Mouse (Mus musculus) hindbrain, embryonic 14.5 days (tissue): ENCODE data around the gene Vezt. TPM values are rescaled to one million over a fixed set of nuclear protein-coding genes. Genes with fewer than 3 reads are reported as not detected.

ENCODE experiments used
- ATAC-seq: fragments of 200-750 bp; cut with Nextera tagmentation; 2 replicates; pipeline ENCODE4 v1.8.0; 2017; ENCODE audit warnings: moderate number of reproducible peaks, mild to moderate bottlenecking, moderate TSS enrichment, moderate library complexity; ENCODE audit not compliant: low FRiP score
- DNase-seq: peaks from one replicate; pipeline ENCODE4 v3.0.0-alpha.2; 2015; ENCODE audit warnings: low spot score
- H3K27ac ChIP-seq: fragments of 300-500 bp; sonication (generic); 2 replicates; pipeline ENCODE4 v1.5.1; 2014; ENCODE audit warnings: mild to moderate bottlenecking, moderate library complexity
- H3K27me3 ChIP-seq: fragments of 300-500 bp; sonication (generic); 2 replicates; pipeline ENCODE4 v1.6.1; 2014; ENCODE audit warnings: mild to moderate bottlenecking, low read length, mixed read lengths; ENCODE audit not compliant: control insufficient read depth, insufficient read depth
- H3K36me3 ChIP-seq: fragments of 300-500 bp; sonication (generic); replicated peaks from 2 replicates; pipeline ENCODE4 v1.6.1; 2014; ENCODE audit not compliant: control insufficient read depth, insufficient read depth
- H3K4me1 ChIP-seq: fragments of 300-500 bp; sonication (generic); replicated peaks from 2 replicates; pipeline ENCODE4 v1.6.1; 2014; ENCODE audit warnings: antibody characterized with exemption, low read length, mixed read lengths; ENCODE audit not compliant: control insufficient read depth, insufficient read depth
- H3K4me2 ChIP-seq: fragments of 300-500 bp; sonication (generic); replicated peaks from 2 replicates; pipeline ENCODE4 v1.6.1; 2014; ENCODE audit warnings: mild to moderate bottlenecking, moderate library complexity
- H3K4me3 ChIP-seq: fragments of 300-500 bp; sonication (generic); replicated peaks from 2 replicates; pipeline ENCODE4 v1.5.1; 2014; ENCODE audit warnings: mild to moderate bottlenecking, low read length
- H3K9ac ChIP-seq: fragments of 300-500 bp; sonication (generic); 2 replicates; pipeline ENCODE4 v1.6.1; 2014
- H3K9me3 ChIP-seq: fragments of 300-500 bp; sonication (generic); 2 replicates; pipeline ENCODE4 v1.6.1; 2016; ENCODE audit warnings: low read length; ENCODE audit not compliant: control insufficient read depth
- WGBS: fragments of 180-500 bp; shearing (Covaris S2); extraction: QIAGEN DNeasy Blood & Tissue Kit; methylation state at CpG from one replicate; pipeline ENCODE4 v1.1.7; 2014; 5-methylcytosine and 5-hydroxymethylcytosine counted together
- polyA plus RNA-seq: library from polyadenylated mRNA; unstranded; fragments of >200 nt; fragmentation: Nextera tagmentation; extraction: Ambion mirVana; gene quantifications from 2 replicates; pipeline ENCODE4 v1.2.1, GENCODE M21; 2014

The Vezt gene
- polyA plus RNA-seq, 1 experiment from 2014 or later = 56.5 TPM

DNA sequence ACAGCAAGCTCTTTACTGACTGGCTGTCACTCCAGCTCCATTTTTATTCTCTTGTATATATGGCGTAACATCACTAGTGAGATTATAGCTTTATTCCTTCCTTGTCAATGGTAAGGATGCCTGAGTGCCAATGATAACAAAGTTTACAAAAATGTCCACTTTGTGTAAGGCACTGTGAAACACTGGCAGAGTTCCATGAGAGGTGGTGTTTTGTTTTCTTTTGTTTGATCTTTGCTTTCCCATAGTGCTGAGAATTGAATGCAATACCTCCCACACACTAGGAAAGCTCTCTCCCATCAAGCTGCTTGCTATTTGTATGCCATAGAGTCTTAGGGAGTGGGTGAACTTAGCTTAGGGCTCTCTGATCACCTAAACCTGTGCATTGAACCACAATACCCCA, 122.7 kb downstream of the Vezt start:
- Histone ChIP-seq H3K4me1 (no peaks in the 10 kb centered on the region), H3K27ac (no peak overlapping the region), H3K9ac (no peak overlapping the region), H3K27me3 (no peaks in the 10 kb centered on the region), H3K4me3 (no peak overlapping the region), H3K4me2 (no peak overlapping the region), H3K9me3 (no peaks in the 10 kb centered on the region), H3K36me3 (no peaks in the 10 kb centered on the region)
- WGBS = 88% methylated on average over 1 of the region's 1 CpGs
- DNase-seq (no peak), ATAC-seq (no peak)

- 90% methylated on average over 5 of the region's 5 CpGs for WGBS
- Histone ChIP-seq H3K9ac (no peak overlapping the region), H3K36me3 (no peaks in the 10 kb centered on the region), H3K4me2 (no peak overlapping the region), H3K27me3 (no peaks in the 10 kb centered on the region), H3K4me1 (no peaks in the 10 kb centered on the region), H3K9me3 (no peaks in the 10 kb centered on the region), H3K27ac (no peak overlapping the region), H3K4me3 (no peak overlapping the region)
- DNase-seq (no peak), ATAC-seq (no peak)
Observed at GRCm38 (mm10) chr10:93912136-93912855, 123.3 kb downstream of the Vezt start.

- no peaks in the 10 kb centered on the region for H3K4me1 ChIP-seq
- DNase-seq (no peak), ATAC-seq (no peak)
- H3K27ac ChIP-seq = no peak overlapping the region
- H3K4me2 ChIP-seq = no peak overlapping the region
- no peak overlapping the region for H3K4me3 ChIP-seq
- H3K9me3 ChIP-seq = no peaks in the 10 kb centered on the region
- H3K27me3 ChIP-seq = no peaks in the 10 kb centered on the region
- H3K9ac ChIP-seq = no peak overlapping the region
- no peaks in the 10 kb centered on the region for H3K36me3 ChIP-seq
- 89% methylated on average over 5 of the region's 5 CpGs for WGBS
Observed at GRCm38 (mm10) chr10:93911326-93911725, 124.3 kb downstream of the Vezt start.

DNA sequence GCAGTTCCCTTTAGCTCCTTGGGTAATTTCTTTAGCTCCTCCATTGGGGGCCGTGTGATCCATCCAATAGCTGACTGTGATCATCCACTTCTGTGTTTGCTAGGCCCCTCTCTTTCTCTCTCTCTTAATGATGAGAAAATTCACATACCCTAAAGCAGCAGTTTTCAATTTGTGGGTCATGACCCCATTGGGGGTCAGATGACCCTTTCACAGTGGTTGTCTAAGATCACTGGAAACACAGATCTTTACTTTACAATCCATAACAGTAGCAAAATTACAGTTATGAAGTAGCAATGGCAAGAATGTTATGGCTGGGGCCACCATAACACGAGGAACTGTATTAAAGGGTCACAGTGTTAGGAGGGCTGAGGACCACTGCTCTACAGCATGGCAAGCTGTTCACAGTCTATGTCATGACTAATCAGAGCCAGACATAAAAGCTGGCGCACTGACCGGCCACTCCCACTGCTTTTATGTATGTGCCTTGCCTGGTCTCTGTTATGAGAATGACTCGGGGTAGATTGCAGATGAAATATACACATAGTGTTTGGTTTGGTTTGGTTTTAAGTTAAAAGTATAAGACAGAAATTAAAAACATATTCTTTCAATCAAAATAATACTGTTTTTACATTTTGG, 125.7 kb downstream of the Vezt start:
- Histone ChIP-seq H3K27me3 (no peaks in the 10 kb centered on the region), H3K4me2 (no peak overlapping the region), H3K27ac (no peak overlapping the region), H3K36me3 (no peaks in the 10 kb centered on the region), H3K9ac (no peak overlapping the region), H3K9me3 (no peaks in the 10 kb centered on the region), H3K4me3 (no peak overlapping the region), H3K4me1 (no peaks in the 10 kb centered on the region)
- WGBS = 78% methylated on average over 5 of the region's 5 CpGs
- DNase-seq (no peak), ATAC-seq (no peak)

DNA sequence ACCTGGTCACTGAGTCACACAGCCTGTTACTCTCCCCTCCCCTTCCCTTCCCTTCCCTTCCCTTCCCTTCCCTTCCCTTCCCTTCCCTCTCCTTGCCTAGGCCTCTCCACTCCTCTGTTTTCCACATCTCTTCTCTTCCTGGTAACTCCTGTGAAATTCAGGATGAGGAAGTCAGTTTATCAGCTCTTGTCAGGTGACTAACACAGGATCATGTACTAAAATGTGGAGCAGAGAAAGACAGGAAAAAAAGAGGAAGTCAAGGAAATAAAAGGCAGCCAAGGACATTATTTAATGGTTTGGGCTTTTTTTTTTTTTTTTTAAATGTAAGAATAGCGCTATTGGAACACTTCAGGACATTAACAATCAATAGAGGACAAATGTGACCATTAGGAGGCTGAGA, 126.6 kb downstream of the Vezt start:
- H3K36me3 ChIP-seq = no peaks in the 10 kb centered on the region
- DNase-seq = no peak
- H3K27ac ChIP-seq = no peak overlapping the region
- H3K4me2 ChIP-seq = no peak overlapping the region
- ATAC-seq = no peak
- 100% methylated on average over 1 of the region's 1 CpGs for WGBS
- H3K9ac ChIP-seq = no peak overlapping the region
- H3K4me3 ChIP-seq = no peak overlapping the region
- no peaks in the 10 kb centered on the region for H3K27me3 ChIP-seq
- H3K9me3 ChIP-seq = no peaks in the 10 kb centered on the region
- H3K4me1 ChIP-seq = no peaks in the 10 kb centered on the region

DNA sequence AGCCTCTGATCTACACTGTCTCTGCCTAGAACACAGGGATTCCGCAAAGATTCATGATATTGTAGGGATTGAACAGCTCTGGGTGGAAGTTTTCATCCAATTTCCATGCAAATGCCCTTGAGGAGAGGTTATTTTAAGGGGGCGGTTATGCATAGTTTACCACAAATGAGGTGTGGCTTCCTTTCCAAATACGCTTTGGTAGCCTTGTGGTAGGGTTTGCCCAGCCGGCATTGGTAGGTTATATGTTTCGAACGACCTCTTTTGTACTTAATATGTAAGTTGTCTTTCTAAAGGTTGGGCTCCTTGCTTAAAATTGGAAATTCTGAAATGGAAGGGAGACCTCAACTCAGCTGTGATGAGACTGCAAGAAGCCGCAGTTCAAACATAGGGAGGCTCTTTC, 127.1 kb downstream of the Vezt start:
- H3K36me3 ChIP-seq = no peaks in the 10 kb centered on the region
- DNase-seq = no peak

GRCm38 (mm10) chr10:93907376-93907775, 128.2 kb downstream of the Vezt start:
- no peaks in the 10 kb centered on the region for H3K4me1 ChIP-seq
- 72% methylated on average over 10 of the region's 10 CpGs for WGBS
- ATAC-seq (no peak), DNase-seq (no peak)
- H3K4me2 ChIP-seq = no peak overlapping the region
- no peak overlapping the region for H3K27ac ChIP-seq
- H3K27me3 ChIP-seq = no peaks in the 10 kb centered on the region
- H3K9me3 ChIP-seq = no peaks in the 10 kb centered on the region
- H3K36me3 ChIP-seq = no peaks in the 10 kb centered on the region
- H3K4me3 ChIP-seq = no peak overlapping the region
- H3K9ac ChIP-seq = no peak overlapping the region

More for the DNA sequence above, 127.1 kb downstream of the Vezt start:
- H3K4me1 ChIP-seq = no peaks in the 10 kb centered on the region
- WGBS = 97% methylated on average over 7 of the region's 7 CpGs
- H3K27ac ChIP-seq = no peak overlapping the region
- H3K4me3 ChIP-seq = no peak overlapping the region
- no peak for ATAC-seq
- no peak overlapping the region for H3K4me2 ChIP-seq
- H3K27me3 ChIP-seq = no peaks in the 10 kb centered on the region
- no peaks in the 10 kb centered on the region for H3K9me3 ChIP-seq
- H3K9ac ChIP-seq = no peak overlapping the region

DNA sequence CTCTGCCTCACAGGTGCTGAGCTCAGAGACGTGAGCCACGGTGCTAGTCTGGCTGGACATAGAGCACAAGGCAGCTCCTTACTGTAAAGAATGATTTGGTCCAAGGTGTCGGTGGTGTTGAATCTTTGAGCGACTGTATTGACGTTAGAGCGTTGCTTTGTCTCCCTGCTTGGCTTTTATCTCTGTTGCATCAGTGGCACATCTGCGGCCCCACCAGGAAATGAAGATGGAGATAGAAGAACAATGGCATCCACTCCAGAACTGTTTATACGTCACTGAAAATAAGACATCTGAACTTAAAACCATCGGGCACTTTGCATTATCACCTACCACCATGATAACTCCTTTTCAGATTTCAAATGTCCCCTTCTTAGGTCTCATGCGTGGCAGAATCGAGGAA, 135.7 kb downstream of the Vezt start:
- DNase-seq (no peak), ATAC-seq (no peak)
- Histone ChIP-seq H3K27ac (no peak overlapping the region), H3K4me1 (no peaks in the 10 kb centered on the region), H3K4me2 (no peak overlapping the region), H3K27me3 (no peaks in the 10 kb centered on the region), H3K9me3 (no peaks in the 10 kb centered on the region), H3K36me3 (no peaks in the 10 kb centered on the region), H3K4me3 (no peak overlapping the region), H3K9ac (no peak overlapping the region)
- 90% methylated on average over 11 of the region's 11 CpGs for WGBS

DNA sequence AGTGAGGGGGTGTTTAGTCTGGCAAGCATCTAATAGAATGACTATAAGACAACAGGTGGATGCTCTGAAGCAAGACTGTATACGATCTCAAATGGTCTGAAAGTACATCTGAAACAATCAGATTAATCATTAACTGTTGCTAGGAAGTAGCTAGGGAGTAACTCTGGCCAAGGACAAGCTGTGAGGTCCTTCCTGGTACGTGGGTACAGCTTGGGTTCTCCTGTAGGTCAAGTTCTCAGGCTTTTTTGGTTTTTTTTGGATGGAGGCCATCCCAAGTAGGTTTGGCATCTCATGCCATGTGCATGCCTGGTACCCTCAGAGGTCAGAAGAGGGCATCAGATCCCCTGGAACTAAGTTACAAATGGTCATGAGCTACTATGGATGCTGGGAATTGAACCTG, 136.3 kb downstream of the Vezt start:
- Histone ChIP-seq H3K27ac (no peak overlapping the region), H3K4me1 (no peaks in the 10 kb centered on the region), H3K9me3 (no peaks in the 10 kb centered on the region), H3K4me3 (no peak overlapping the region), H3K4me2 (no peak overlapping the region), H3K27me3 (no peaks in the 10 kb centered on the region), H3K9ac (no peak overlapping the region), H3K36me3 (no peaks in the 10 kb centered on the region)
- DNase-seq = no peak
- 65% methylated on average over 2 of the region's 2 CpGs for WGBS
- ATAC-seq = no peak
